Mouse (Mus musculus) spleen, embryonic (tissue): ENCODE results near the gene Zan.

Source experiments
- CTCF ChIA-PET: fragments of 350-600 bp; sonication (Branson Sonifier 250); formaldehyde crosslinking; loops from one replicate; lab custom pipeline; 2022; lab: Charles Lee

Zan gene

DNA sequence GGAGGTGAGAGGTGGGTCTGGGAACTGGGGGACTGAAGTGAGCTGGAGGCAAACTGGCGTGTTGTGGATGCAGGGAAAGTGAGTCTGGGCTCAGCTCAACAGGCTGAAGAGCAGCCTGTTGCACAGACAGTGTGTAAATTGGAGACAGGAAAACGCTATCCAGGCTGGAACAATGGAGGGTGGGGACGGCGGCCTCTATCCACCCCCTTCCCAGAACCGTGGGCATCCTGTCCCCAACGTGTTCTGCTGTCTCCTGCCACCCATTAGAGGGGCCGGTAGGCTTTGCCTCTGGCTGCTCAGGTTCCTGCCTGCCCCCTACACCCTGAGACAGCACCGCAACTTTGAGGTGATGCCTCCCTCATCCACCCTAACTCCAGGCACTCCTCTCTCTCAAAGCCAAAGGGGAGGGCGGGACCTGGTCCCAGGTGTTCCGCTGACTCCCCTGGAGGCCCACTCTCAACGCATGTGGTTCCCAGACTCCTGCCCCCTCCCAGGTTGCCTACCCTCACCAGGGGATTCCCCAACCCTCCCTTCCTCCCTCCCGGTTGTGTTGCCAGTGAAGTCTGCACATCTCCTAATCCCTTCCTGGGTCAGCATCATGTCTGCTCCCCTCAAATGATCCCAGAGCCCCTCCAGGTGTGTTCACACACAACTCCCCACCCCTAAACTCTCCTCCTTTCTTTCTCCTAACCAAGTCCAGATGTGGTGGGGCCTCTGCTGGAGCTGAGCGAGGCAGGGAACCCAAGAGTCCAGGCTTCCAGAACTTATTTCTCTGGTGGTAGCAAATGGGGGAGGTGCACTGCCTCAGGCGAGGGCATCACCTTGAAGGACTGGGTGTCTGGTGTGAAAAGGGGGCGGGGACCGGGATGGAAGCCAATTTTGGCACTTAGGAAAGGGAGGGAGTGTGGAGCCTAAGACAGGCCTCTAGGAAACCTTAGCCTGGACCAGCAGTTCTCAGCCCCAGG, 124.6 kb downstream of the Zan start:
- CTCF ChIA-PET, result no interaction called here

DNA sequence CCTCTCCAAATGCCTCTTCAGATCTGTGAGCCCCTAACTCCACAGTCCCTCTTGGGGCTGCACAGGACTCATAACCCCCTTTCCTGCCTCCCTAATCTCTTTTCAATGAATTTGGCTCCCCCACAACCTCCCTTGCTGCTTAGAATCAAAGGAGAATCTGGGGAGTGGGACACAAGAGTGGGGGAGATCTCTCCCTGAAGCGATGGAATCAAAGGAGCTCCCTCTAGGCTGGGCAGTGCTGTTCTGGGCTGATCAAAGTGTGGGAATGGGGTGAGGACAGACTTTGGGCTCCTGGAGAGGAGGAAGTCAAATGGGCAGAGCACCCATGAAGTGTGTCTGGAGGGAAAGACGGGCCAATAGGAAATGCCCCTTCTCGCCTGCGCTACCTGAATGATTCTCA, 125.5 kb downstream of the Zan start:
- CTCF ChIA-PET, result interaction anchor here (0.6 kb wide), 1 partner anchor 9 kb away, joined by 4 read pairs; no protein-coding TSS in a partner anchor

DNA sequence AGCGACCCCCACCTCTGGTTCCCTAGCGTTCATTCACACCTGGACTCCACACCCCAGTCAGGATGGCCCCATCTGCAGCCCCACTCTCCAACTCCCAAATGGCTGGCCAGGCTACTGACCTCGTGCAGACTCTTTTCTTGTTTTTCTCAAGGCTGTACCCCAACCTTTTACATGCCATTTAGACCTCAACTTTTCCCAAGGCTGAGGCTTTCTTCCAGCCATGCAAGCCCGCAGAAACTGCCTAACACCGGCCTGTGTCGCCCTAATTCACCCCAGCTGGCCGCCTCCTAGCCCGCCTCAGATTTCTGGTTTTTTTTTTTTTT, 125.8 kb downstream of the Zan start:
- CTCF ChIA-PET, result interaction anchor here (0.6 kb wide), 1 partner anchor 9 kb away, joined by 4 read pairs; no protein-coding TSS in a partner anchor

DNA sequence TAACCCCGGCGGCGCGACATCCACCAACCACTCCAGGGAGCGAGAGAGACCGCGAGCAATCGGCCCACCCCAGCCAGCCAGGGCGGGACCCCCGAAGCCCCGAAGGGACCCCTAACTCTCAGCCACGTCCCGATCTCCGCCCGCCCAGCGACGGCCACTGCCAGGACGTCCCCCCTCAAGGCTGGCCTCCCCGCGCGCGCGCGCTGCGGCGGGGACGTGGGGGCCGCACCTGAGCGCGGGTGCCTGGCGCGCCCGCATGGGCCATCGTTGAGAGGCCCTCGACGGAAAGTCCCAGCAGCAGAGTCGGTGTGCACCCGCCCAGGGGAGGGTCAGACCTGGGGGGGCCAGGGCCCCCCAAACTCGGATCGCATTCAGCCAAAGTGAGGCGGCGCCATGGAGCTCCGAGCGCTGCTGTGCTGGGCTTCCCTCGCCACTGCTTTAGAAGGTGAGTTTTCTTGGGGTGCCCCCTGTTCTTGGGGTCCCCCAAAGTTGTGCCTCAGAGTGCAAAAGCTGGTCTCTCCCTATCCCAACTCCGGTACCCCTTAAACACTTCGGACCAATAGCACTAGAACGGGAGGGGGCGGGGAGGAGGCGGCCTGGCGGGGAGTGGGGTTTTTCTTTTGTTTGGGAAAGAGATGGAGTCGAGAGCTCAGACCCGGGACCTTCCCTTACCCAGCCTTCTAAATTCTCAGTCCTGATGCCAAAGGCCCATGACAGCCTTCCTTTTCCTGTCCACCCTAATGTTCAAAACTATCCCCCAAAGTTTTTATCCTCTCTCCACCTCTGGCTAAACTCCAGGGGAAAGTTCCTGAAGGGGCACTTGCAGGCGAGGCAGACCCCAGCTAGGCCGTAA, 126.4 kb downstream of the Zan start:
- CTCF ChIA-PET, result interaction anchor here (0.6 kb wide), 1 partner anchor 8 kb away, joined by 4 read pairs; no protein-coding TSS in a partner anchor

DNA sequence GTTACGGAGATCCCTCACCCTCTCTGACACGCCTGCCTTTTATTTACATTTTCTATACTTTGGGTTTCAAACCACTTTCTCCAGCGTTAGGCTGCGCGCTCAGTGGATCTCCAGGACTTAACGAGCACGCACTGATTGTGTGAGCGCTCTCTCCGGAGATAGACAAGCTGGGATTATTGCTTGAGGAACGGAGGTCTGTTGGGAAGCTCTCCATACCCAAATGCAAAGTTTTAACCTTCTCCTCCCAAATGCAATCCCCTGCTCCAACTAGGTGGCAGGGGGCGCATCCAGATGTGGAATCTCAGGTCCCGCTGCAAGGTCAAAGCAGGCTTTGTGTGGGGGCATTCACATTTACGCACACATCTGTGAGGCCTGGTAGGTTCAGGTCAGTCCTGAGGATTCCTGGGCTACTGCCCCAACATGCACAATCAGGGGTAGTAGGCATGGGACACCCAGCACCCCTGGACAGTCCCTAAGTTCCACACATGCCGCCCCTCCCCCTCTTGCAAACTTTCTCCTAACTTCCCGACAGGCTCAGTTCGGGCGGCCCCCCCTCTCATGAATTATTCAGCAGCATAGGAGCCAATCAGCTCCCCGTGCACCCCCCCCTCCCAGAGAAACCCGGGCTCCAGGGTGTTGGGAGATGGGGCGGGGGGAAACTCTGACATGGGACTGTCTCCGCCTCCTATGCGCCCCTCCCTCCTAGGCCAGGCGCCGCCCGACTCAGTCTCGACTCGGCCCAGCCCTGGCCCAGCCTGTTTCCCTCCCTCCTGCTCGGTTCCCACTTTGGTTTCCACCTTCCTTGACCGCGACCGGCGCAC, 127.3 kb downstream of the Zan start, which contains the start of gene Ephb4:
TSS of gene Ephb4 (plus strand) at position 726 of the 821 bp plus-strand sequence.
- CTCF ChIA-PET, result no interaction called here

DNA sequence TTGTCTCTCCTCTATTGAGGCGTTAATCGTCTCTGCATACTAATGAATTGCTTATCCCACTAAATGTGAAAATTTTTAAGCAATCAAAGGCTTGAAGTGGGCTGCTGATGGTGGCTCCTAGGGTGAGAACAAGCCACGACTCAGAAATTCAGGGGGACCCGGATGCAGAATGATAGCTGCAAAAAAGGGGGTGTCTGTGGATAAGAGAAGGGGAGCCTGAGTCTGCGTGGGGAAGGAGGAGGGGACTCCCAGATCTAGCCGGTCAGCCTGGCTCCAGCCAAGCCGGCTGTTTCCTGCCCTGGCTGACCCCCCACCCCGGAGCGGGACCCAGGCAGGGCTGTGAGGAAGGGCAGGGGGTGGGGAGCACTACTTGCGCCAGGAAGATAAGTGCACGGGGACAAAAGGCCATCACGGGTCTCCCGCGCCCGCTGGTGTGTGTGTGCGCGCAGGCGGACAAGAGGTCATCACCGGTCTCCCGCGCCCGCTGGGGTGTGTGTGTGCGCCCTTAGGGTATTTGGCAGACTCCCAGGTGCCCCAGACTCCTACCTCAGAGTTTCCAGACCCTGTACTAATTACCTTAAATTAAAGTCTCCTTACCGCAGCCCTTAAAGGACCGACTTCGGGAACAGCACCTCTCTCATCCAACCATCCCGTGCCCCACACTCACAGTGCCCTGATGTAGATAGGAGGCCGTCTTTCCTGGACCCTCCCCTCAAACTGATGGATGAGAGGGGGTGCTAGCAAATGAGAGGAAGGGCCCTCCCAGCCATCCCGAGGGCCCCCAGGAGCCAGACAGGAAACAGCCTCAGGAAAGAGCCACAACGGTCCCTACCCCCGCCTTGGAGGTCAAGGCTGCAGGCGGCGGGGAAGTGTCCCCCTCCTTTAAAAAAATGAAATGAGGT, 128.1 kb downstream of the Zan start:
- CTCF ChIA-PET, result no interaction called here

DNA sequence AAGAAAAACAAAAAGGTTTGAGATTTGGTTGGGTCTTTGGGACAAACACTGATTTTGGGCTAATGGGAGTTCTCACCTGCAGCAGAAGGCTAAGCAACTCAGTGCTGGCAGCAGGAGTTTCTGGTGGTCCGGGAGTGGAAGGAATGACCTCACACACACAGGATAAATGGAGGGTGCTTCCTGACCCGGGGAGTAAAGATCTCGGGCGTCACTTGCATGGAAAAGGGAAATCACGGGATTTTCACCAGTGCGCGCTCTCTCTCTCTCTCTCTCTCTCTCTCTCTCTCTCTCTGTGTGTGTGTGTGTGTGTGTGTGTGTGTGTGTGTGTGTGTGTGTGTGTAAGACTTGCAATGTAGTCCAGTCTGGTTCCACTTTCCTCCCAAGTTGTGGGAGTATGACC, 129.0 kb downstream of the Zan start:
- CTCF ChIA-PET, result no interaction called here

DNA sequence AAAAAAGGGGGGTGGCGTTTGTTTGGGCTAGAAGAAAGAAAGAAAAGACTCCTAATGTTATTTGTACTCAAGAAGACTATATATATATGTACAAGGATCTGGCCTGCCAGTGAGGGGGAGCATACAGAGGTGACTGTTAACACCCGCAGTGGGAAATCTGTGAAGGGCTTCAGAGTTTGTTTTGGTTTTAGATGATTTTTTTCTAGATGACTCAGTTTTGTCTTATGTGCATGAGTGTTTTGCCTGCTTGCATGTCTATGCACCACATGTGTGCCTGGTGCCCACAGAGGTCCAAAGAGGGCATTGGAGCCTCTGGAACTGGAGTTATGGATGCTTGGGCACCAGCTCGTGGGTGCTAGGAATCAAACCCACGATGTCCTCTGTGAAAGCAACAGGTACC, 129.9 kb downstream of the Zan start:
- CTCF ChIA-PET, result no interaction called here

DNA sequence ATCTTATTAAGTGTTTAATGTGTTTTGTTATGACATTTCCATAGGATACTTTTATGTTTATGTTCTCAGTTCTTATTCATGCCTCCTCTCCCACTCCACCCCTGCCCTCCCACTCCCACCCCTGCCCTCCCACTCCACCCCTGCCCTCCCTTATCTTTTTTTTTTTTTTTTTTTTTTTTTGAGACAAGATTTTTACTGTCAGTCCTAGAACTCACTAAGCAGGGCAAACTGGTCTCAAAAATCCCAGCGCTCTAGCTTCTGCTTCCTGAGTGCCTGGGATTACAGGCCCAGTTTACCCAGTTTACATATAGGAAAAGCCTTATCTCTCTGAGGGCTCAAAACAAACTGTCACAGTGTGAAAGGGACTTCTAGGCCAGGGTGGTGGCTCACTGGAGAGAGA, 130.5 kb downstream of the Zan start:
- CTCF ChIA-PET, result no interaction called here

DNA sequence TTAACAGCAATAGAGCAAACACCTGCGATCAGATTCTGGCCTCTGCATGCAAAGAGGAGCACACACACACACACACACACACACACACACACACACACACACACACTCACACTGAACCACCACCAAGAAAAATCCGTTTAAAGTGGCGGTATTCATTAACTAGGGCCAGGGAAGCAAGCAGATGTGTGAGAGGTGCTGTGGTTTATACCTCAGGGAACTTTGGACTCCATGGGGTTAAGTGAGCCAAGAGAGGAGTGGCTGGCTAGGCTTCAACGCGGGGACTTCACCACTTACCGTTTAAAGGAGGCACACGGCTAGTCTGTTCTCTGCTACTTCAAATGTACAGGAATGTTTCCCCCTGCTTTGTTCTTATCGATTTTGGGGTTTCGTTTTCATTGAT, 131.0 kb downstream of the Zan start:
- CTCF ChIA-PET, result no interaction called here

DNA sequence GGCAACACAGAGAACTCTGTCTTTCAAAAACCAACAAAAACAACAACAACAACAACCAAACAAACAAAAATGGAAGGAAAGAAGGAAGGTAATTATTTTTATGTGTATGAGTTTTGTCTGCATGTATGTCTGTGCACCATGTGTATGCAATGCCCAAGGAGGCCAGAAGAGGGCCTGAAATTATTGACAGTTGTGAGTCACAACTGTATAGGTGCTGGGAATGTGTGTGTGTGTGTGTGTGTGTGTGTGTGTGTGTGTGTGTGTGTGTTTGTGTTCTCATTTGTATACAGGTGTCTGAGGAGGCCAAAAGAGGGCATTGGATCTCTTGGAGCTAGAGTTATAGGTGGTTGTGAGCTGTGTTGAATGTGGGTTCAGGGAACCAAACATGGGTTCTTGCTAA, 133.0 kb downstream of the Zan start:
- CTCF ChIA-PET, result no interaction called here

DNA sequence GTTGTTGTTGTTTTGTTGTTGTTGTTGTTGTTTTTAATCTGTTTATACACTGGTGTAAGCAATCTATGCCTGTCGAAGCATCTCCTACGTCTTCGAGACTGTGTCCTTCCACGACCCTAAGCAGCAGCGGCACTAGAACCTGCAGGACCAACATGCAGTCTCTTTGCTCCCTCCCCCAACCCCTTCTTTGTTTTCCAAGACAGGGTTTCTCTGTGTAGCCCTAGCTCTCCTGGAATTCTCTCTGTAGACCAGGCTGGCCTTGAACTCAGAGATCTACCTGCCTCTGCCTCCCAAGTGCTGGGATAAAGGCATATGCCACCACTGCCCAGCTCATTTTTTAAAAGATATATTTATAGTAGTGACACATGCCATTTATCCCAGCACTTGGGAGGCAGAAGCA, 133.5 kb downstream of the Zan start:
- CTCF ChIA-PET, result interaction anchor here (0.6 kb wide), 1 partner anchor 1313 kb away, joined by 11 read pairs; no protein-coding TSS in a partner anchor

DNA sequence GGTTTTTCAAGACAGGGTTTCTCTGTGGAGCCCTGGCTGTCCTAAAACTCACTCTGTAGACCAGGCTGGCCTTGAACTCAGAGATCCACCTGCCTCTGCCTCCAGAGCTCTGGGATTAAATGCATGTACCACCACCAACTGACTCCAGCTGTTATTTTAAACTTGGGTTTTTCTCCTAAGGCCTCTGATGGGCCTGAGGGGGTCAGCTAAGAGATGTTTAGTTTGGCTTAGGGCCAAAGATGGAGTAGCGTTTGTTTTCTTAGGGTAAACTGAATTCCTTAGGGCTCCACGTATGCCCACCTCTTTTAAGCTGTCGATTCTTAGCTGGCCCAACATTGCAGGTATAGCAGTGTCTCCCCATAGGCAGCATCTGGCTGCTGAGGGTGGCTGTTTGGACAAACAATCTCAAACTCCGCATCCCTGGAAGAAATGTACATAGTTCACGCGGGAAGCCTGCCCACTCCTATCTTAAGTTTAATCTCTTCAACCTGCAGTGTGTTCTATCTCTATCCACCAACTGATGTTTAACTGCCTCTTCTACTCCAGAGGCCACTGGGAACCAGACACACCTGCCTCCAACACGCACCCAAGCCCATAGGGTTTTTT, 134.4 kb downstream of the Zan start:
- CTCF ChIA-PET, result interaction anchor here (0.5 to 0.7 kb wide), 4 partner anchors 8 to 1314 kb away, joined by 4 to 23 read pairs (median 9); partner anchors contain the start of gene Slc12a9

DNA sequence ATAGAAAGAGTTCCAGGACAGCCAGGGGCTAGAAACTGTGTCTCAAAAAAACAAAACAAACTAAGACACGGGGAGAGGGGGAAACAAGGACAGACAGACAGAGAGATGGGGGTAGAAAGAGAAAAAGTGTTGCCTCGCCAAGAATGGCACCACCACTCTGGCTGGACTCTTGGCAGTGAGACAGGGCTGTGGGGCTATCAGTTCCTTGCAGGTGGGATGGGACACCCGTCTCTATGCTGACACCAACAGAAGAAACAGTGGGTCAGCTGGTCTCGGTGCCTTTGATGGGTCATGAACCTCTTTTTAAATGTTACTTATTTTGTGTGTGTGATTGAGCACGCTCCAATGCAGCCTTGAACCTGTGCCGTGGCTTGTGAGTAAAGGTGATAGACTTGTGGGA, 136.6 kb downstream of the Zan start:
- CTCF ChIA-PET, result no interaction called here

DNA sequence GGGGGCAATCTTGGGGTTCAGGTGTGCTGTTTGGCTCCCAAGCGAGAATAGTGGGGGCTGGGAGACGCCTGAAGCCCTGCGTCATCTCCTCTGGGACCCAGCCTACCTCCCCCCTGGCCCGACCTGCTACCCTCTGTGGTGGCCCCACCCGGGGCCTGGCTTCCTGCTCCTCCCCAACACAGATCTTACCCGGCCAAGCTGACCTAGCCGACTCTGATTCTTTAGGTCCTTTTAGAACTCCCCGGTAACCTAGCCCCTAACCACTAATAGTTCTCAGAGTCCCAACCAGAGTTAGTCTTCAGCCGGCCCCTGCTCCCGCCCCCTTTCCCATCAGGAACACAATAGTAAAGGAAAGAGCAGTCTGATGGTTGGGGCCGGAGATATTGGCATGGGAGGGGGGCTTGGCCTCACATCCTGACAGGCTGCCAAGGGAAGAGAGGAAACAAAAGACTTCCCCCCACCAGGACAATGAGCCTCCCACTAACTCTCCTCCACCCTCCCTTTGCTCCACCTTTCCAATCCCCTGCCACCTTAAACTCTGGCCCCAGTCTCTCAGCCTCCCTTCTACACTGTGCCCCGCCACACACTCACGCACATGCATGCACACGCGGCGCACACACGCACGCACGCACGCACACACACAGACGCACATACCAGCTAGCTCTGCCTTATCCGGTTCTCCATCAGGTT, 137.4 kb downstream of the Zan start:
- CTCF ChIA-PET, result no interaction called here

DNA sequence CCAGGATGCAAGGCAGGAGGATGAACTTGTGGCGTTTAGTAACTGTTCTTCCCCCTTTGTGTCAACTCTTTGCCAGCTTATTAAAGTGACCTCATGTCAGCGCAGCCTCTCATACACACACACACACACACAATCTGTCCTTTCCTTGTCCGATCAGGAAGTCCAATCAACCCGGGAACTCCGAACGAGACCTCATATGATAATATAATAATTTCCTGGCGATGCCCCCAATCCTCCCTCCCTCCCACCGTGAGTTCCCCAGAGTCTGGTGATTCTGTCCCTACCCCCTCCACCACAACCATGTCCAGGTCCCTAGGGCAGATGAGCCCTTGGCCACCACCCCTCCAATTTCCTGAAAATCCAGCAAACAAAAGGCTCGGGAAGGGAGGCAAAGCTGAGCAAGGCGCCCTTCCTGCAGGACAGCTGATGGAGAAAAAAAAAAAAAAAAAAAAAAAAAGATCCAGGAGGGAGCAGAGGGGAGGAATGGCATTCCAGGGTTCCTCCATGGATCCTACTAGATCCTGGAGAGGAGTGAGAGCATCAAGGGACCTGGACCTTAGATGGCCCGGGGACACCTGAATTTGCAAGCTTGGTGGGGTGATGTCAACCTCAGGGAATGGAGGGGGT, 138.1 kb downstream of the Zan start:
- CTCF ChIA-PET, result interaction anchor here (0.5 to 0.7 kb wide), 3 partner anchors 37 to 1545 kb away, joined by 3 to 8 read pairs (median 3); no protein-coding TSS in a partner anchor

DNA sequence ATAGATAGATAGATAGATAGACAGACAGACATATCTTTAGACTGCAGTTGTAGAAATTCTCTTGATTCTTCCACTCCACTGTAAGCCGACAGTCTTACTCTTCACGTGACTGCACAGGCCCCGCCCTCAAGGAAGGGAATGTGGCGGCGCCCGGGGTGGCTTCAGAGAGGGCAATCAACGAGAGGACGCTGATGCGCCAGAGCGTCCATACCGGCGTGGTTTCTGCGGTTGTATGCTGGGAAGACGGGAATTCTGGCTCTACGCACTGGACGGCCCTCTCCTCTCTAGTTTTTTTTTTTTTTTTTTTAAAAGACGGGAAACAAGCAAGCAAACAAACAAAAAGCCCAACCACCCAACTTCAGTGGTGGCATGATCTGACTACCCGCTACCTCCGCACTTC, 138.6 kb downstream of the Zan start:
- CTCF ChIA-PET, result interaction anchor here (0.5 to 0.7 kb wide), 3 partner anchors 36 to 1544 kb away, joined by 3 to 8 read pairs (median 3); no protein-coding TSS in a partner anchor

DNA sequence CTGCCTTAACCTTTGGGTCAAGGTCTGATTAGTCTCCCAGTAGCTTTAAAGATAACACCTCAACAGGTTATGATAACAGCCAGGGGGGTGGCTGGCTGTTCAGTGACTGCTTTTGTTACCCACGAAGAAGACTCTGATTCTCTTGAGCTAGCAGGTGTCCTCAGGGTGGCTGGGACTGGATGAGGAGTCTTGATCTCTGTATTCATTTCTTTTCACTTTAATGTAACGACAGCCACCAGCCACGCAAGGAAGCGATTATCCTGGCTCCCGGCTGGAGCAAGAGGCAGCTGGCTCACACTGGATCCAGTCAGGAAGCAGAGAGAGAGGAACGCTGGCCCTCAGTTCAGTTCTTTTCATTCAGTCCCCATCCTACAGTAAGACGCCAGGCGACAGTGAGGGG, 139.7 kb downstream of the Zan start:
- CTCF ChIA-PET, result no interaction called here

DNA sequence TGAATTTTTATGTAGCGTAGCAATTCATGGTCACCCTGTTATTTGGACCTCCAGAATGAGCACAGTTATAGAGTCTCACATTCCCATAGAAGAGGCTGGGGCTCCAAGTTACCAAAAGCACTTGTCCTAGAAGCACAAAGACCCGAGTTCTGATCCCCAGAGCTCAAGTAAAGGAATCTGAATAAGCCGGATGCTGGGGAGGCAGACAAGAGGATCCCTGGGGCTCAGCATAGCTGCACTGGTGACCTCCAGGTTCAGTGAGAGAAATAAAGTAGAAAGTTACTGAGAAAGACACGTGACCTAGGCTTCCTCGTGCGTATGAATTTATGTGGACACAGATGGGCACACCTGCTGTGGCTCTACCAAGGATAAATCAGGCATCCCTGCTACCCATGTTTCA, 141.8 kb downstream of the Zan start:
- CTCF ChIA-PET, result no interaction called here
